Mouse (Mus musculus) activated CD4-positive, CD25-positive, alpha-beta regulatory T cell (primary cell): ENCODE results near the gene Gmeb2. TPM values are rescaled to one million over a fixed set of nuclear protein-coding genes. Genes with fewer than 3 reads are reported as not detected.

ENCODE experiments used
- polyA plus RNA-seq, 2 experiments: library from polyadenylated mRNA; unstranded; fragments of 100-300 nt; shearing (Covaris generic); gene quantifications; one replicate each; pipeline ENCODE4 v1.2.1; 2017

The Gmeb2 gene
- 10 to 100 TPM; 21.0 to 21.7 TPM for polyA plus RNA-seq

DNA sequence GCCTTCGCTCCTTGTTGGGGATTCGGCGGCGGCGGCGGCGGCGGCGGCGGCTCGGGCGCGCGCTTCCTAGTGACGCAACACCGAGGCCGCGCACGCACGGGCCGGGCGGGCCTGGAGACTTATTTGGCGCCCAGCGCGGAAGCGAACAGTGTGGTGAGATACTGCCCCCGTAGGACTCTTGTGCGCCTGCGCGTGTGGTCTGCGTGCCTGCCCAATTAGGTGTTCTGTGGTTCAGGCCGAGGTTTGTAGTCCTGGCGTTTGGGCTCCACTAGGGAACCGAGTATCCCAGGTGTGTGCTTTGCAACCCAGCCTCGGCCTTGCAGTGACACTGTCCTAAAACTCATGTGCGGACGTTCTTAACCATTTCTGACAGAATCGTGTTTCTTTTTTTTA lies at the start of gene Gmeb2:
Gene Gmeb2, minus strand, starts transcription at position 78 of the 393 bp plus-strand sequence.

DNA sequence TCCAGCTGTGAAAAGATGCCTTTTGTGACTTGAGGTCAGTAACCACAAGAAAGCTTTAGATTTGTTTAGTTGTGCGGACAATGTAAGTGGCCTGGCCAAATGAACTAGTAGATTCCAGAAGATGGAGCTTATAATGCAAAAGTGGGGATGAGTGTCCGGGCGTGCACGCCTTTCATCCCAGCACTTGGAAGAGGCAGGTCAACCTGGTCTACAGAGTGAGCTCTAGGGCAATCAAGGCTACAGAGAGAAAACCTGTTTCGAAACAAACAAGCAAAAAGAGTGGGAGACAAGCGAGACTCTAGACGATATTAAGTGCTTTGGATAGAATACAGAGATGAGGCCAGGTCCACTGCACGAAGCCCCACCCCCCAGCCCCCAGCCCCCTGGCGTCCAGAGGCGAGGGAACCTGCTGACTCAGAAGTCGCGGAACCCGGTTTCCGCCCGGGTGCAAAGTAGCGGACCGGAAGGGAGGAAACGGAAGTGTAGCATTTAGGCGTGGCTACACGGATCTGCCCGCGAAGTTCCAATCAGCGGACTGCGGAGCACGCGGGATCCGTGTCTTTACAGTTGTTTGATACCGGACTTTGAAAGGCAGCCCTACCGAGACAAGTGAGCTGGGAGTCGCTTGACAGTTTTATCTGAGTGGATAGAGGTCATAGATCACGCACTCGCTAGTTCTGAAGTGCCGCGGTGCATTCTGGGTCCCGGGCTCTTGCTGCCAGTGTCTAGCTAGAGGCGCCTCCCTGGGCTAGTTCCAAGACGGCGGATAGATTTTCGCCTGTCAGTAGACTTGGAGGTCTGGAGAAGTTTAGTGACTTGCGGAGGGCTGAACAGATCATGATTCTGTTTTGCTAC lies 31.6 kb upstream of the Gmeb2 start, which contains the start of gene Rtel1:
Gene Rtel1, plus strand, starts transcription at position 492 of the 855 bp plus-strand sequence.

DNA sequence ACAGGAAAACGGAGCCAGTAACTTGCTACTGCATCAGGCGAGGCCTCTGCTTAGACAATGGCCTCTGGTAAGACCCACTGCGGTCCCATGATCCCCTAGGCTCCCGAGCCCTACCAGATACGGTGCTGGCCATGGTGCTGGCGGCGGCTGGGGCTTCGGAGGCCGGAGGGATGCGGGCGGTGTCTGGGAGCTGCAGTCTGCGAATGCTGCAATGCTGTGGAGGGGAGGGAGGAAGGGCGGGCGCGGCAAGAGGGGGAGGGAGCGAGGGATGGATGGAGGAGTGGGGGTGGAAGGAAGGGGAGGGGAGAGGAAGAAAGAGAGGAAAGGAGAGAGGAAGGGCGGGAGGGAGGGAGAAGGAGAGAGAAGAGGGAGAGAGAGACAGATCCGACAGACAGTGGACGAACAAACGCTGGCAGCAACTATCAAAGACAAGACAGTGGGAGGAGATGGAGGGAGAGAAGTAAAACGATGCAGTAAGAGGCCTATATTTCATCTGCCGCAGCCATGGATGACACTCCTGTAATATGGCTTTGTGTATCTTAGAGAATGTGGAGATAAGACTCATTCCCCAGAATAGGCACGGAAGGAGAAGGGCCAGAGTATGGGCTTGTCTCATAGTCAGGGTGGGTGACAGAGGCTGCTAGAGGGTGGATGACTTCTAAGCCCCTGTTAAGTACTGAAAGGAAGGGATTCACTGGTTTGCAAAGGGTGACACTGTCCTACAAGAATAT lies 26.4 kb upstream of the Gmeb2 start, which contains the start of gene Stmn3:
Gene Stmn3, minus strand, starts transcription at position 421 of the 731 bp plus-strand sequence.

DNA sequence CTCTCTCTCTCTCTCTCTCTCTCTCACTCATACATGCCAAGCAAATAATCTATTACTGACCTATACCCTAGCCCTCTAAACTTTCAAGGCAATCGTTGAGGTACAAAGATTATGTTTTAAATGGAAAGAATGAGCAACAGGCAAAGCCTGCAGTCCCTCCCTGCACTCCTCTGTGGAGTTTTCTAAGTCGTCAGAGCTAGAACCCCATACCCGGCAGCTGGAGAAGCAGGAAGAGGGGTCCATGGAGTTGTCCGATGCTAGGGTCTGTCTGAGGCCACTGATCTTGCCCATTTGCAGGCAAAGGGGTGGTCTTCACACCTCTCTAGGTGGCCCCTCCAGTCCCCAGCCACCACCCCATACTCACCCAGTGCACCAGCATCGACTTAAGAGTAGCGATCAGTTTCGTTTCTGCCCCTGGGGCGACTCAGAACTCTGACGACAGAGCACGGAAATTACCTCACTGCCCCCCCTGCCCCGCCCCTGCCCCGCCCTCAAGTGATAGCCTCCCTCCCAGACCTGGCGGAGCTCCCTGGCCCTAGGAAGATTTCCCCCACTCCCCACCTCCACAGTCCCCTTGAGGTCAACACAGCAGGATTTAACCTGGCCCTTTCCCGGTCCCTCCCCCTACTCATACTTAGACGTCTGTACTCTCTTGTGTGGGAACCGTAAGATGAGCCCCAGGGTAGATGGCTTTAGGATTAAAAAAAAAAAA lies 46.1 kb downstream of the Gmeb2 start, which contains the start of gene Helz2:
Gene Helz2, minus strand, starts transcription at position 426 of the 712 bp plus-strand sequence.

DNA sequence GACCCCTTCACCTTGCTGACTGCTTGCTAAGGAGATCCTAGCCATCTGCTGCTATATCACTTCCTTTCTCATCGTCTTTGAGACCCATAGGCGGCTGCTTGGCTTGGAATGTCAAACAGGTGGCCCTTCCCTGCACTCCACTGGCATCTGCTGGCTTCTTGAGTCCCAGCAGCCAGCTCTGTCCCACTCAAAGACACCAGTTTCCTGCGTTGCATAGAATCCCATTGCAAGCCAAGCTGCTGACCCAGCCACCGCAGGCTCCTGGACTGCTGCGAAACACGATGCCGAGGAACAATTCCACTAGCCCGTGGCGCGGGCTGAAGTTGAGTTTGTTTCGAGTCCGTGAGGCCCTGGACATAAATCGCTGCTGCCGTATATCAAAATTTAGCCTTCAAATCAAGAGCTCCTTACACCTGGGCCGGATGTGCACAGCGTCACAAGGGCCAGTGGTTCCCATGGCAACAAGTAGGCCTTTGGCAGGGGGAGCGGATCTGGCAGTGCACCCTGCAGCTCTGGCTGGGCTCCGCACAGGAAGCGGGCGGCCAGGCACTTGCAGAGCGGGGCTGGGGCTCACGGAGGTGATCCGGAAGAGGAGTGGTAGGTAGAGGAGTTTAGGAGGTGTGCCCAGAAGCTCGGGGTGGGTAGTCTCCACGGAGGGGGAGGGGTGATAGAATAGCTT lies 68.2 kb downstream of the Gmeb2 start, which contains the start of gene Fndc11:
Gene Fndc11, plus strand, starts transcription at position 476 of the 679 bp plus-strand sequence.

DNA sequence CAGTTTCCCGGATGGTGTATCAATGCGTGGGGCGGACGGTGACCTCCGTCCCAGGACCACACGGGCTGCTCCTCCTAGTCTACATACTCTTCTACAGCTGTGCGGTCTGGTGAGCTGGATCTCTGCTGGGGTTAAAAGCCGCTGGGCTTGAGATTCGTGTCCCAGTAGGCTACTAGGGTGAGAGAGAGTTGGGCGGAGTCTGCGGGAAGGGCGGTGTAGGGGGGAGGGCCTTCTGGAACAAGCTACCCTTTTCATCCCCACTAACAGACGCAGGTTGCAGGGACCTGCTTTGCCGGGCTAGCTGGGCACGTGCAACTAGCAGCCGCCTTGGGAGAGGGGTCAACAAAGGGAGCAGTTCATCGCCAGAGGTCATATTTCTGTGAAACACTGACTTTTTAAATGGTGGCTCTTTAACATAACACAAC lies 74.8 kb downstream of the Gmeb2 start, which contains the start of gene Srms:
Gene Srms, minus strand, starts transcription at position 165 of the 425 bp plus-strand sequence.

DNA sequence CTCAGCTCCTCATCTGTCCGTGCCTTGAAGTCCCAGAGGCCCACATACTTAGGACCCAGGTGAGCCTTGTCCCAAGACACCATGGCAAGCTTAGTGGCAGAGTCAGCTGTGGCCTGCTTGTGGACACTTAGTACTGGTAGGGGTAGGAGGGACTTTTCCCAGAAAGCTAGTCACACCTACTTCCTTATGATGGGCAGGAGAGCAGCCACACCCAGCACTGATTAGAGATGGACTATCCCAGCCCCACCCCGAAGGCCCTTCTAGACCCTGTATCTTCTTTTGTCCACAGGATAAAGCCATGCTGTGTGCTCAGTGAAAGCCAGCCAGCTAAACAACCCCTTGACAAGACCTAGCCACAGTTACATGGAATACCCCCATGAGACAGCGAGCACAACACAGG lies 85.4 kb downstream of the Gmeb2 start, which contains the start of gene Ptk6:
Gene Ptk6, minus strand, starts transcription at position 368 of the 400 bp plus-strand sequence.

Other genes starting within 250 kb of the Gmeb2 start
- gene Chrna4, start 244.5 kb downstream of the Gmeb2 start, polyA plus RNA-seq: not detected
- under 1 TPM; 0.07 to 0.31 TPM for gene Kcnq2, start 152.7 kb downstream of the Gmeb2 start, polyA plus RNA-seq
- not detected for gene Eef1a2, start 131.0 kb downstream of the Gmeb2 start, polyA plus RNA-seq
- gene Ppdpf, start 100.8 kb downstream of the Gmeb2 start, polyA plus RNA-seq: 100 to 1,000 TPM; 323 to 350 TPM
- gene Ptk6, start 85.2 kb downstream of the Gmeb2 start, polyA plus RNA-seq: under 1 TPM in 1 of 2 experiments, not detected in 1; 0.15 TPM
- 1 to 10 TPM in 1 of 2 experiments, under 1 TPM in 1; 0.61 to 1.1 TPM for gene Srms, start 74.8 kb downstream of the Gmeb2 start, polyA plus RNA-seq
- under 1 TPM; 0.34 to 0.95 TPM for gene Fndc11, start 68.0 kb downstream of the Gmeb2 start, polyA plus RNA-seq
- 10 to 100 TPM; 13.5 to 25.3 TPM for gene Helz2, start 46.0 kb downstream of the Gmeb2 start, polyA plus RNA-seq
- gene Stmn3, start 26.5 kb upstream of the Gmeb2 start, polyA plus RNA-seq: not detected
- 10 to 100 TPM; 27.0 to 40.5 TPM for gene Rtel1, start 31.7 kb upstream of the Gmeb2 start, polyA plus RNA-seq
- 10 to 100 TPM; 65.8 to 79.5 TPM for gene Zgpat, start 76.9 kb upstream of the Gmeb2 start, polyA plus RNA-seq
- 100 to 1,000 TPM; 119 TPM for gene Arfrp1, start 77.4 kb upstream of the Gmeb2 start, polyA plus RNA-seq
- 100 to 1,000 TPM; 372 to 468 TPM for gene Lime1, start 92.0 kb upstream of the Gmeb2 start, polyA plus RNA-seq
- 1 to 10 TPM in 1 of 2 experiments, under 1 TPM in 1; 0.96 to 2.5 TPM for gene Zbtb46, start 171.4 kb upstream of the Gmeb2 start, polyA plus RNA-seq
- not detected for gene Abhd16b, start 205.2 kb upstream of the Gmeb2 start, polyA plus RNA-seq
- gene Tpd52l2, start 209.1 kb upstream of the Gmeb2 start, polyA plus RNA-seq: 10 to 100 TPM; 79.5 to 90.4 TPM
- gene Dnajc5, start 232.4 kb upstream of the Gmeb2 start, polyA plus RNA-seq: 10 to 100 TPM; 76.2 to 92.8 TPM